Mouse (Mus musculus) granulocyte monocyte progenitor cell, adult 5-6 weeks (primary cell): ENCODE results near the gene Pex1. TPM values are rescaled to one million over a fixed set of nuclear protein-coding genes. Genes with fewer than 3 reads are reported as not detected.
"Not testable (repeated sequence)": the region's sequence is repeated elsewhere in the genome, so short reads cannot be mapped to it uniquely, and the experiment has no call there.

ENCODE experiments used
- ATAC-seq: replicated peaks from 2 replicates; pipeline ENCODE4 v1.8.0; 2016; ENCODE audit warnings: mild to moderate bottlenecking, moderate TSS enrichment, inconsistent platforms; ENCODE audit not compliant: poor library complexity, severe bottlenecking
- total RNA-seq, 2 experiments: library from RNA; stranded (forward) in 1 of 2; stranded (reverse) in 1 of 2; fragments of 200-712, 200-1000 nt in 1 of 2; fragments of >200 nt in 1 of 2; fragmentation: Nextera tagmentation in 1 of 2; gene quantifications; 2 replicates each; pipeline ENCODE4 v1.2.3; 2014 to 2017

Gene Pex1
- total RNA-seq (2014; fragmentation: Nextera tagmentation) (43.0 and 56.1 TPM in 2 replicates), total RNA-seq (2017) (10.4 and 20.7 TPM in 2 replicates)

- ATAC-seq, result peak; percentile 92
Observed at GRCm38 (mm10) chr5:3595693-3596398, at the start of gene Pex1. Gene Pex1 (plus strand): TSS chr5:3596066.

DNA sequence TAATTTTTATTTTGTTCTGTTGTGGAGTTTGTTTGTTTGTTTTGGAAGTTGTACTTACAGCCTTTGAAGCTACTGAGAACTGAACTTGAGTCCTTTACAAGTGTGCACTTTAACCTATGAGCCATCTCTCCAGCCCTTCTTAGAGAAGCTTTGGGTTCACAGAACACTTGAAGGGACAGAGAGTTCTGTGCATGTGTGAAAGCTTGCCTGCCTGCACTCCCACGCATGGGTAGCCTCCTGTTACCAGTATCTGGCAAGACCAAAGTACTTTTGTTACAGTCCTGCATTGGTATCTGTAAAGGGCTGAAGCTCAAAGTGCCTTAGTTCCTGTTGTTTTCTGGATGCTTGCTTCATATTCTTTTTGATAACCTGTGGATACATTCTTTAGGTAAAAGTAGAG, 49.6 kb upstream of the Pex1 start:
- ATAC-seq, result no peak

GRCm38 (mm10) chr5:3551481-3551880, 44.4 kb upstream of the Pex1 start:
- no peak for ATAC-seq

GRCm38 (mm10) chr5:3554198-3554597, 41.7 kb upstream of the Pex1 start:
- no peak for ATAC-seq

- ATAC-seq, result no peak
Observed at GRCm38 (mm10) chr5:3571266-3571665, 24.6 kb upstream of the Pex1 start, which contains the start of gene 1700109H08Rik. Gene 1700109H08Rik (plus strand): TSS chr5:3571566.

GRCm38 (mm10) chr5:3574825-3575224, 21.0 kb upstream of the Pex1 start:
- ATAC-seq, result no peak

GRCm38 (mm10) chr5:3577939-3578338, 17.9 kb upstream of the Pex1 start:
- ATAC-seq, result no peak

DNA sequence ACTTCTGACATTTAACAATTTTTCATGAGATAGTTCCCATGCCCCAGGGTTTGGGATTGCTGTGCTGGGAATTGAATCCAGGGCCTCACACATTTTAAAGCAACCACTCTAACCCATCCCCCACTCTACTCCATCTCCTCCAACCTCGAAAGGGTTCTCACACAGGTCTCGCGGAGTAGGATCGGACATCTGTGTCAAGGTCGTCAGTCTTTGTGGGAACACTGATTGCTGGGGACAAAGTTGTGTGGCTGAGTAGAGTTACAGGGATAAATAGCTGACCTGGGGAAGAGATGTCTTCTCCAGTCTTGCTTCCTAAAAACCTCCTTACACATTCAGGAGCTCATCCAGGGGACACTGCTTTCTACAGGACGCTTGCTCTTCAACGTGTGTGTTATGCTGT, 16.8 kb upstream of the Pex1 start:
- ATAC-seq, result no peak

- ATAC-seq, result peak; percentile 86
Observed at GRCm38 (mm10) chr5:3596399-3596766, 517 bp downstream of the Pex1 start, which contains the start of gene Rbm48. Gene Rbm48 (minus strand): TSS chr5:3596585.

DNA sequence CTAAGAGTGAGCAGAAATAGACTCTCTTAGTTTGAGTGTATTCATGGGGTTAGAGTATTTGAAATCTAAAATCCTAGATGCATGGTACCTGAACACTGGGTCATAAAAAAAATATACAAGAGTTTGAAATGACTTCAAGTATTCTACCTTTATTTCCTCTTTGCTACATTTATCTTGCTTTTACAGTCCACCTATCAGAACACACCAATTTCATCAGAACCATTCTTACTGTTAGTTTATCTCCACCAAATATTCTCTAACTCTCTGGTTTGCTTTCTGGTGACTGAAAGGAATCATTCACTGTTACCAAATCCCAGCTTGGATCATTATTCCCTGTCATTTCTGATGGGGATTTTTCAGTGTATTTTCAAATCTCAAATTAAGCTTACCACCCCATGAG, 1.3 kb downstream of the Pex1 start:
- no peak for ATAC-seq

DNA sequence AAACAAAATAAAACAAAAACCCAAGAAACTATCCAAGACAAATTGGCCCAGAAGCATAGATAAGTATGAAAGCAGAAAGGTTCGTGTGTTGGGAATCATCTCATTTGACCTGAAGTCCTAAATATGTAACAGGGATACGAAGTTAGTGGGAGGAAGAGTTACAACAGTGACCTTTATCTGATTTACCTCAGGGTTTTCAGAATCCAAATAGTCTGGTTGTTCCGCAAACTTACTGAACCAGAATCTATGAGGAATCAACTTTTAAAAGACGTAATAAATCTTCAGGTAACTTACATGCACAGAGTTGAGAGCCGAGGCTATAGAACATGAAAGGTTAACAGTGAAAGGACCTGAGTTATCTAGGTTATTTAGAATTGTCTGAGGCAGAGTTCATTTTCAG, 2.9 kb downstream of the Pex1 start:
- no peak for ATAC-seq

DNA sequence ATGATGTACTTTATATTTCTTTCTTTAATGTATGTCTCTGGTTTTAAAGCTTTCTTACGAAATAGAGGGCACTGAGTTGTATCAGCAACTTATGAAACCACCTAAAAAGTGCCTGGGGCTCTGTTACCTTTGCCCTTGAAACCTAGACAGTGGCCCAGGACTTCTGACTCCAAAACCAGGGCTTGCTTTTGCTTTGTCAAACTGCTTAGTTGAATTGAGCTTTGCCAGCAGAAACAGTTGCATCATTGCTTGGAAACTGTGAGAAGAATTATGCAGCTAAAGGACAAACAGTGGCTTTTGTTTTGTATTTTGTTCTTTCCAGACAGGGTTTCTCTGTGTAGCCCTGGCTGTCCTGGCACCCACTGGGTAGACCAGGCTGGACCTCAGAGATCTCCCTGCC, 4.4 kb downstream of the Pex1 start:
- no peak for ATAC-seq

- no peak for ATAC-seq
Observed at GRCm38 (mm10) chr5:3600790-3601189, 4.9 kb downstream of the Pex1 start.

DNA sequence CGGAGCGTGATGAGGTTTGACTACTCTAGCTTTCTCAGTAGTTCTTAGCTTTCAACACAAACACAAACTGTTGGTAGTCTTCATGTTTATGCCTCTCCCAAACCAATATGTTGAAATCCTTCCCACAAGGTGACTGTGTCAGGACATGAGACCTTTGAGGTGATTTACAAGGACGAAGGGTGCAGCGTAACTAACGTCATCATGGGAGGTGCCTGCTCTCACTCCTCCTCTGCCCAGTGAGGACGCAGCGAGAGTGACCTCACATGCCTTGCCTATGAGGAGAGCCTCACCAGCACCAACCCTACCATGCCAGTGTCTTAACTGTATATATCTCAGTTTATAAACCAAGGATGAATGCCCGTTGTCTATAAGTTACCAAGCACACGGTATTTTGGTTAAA, 11.2 kb downstream of the Pex1 start:
- no peak for ATAC-seq

DNA sequence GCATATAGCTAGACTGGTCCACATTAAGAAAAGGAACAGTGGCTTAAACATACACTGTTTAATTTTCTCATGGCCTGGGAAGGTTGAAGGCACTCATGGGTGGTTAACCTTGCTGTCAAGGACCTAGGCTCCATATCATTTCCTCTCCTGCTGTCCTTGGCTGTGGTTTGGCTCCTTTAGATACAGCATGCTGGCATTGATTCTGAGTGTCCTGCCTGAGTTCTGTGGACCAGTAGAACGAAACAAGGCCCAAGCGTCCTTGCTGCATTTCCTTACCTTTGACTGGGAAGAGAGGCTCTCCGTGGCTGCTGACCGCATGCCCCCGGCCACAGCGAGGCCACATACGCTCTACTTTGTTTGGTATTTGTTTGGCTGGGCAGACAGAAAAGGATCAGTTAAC, 13.4 kb downstream of the Pex1 start:
- no peak for ATAC-seq

GRCm38 (mm10) chr5:3611835-3612234, 16.0 kb downstream of the Pex1 start:
- not testable (repeated sequence) for ATAC-seq

GRCm38 (mm10) chr5:3620486-3620885, 24.6 kb downstream of the Pex1 start:
- ATAC-seq, result no peak

GRCm38 (mm10) chr5:3630055-3630454, 34.2 kb downstream of the Pex1 start:
- ATAC-seq, result no peak

DNA sequence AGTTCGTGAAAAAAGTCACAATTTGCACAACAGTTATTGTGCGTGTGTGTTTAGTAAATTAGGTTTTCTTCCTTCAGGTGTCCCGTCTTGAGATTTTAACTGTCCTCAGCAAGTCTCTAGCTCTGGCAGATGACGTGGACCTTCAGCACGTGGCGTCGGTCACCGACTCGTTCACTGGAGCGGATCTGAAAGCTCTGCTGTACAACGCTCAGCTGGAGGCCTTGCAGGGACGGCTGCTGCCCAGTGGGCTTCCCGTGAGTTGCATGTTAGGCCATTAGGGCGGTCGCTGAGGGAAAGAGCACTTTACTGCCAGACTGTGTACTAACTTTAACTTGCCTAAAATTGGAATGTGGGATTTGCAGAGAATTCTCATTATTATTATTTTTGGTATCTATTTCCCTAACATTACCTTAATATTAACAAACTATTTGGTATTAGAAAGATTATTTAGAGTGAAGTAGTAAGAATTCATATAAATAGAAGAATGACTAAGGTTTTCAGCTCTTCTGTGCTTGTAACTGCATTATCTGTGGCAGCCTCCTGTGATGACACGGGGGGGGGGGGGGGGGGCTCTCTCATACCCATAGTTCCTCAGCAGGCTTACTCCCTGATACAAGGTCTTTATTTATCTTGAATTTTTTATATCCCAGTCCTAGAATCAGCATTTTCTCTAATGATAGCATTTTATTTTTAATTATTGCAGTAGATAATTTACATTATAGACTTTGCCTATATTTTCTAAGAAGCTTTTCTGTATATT, 35.8 kb downstream of the Pex1 start:
- no peak for ATAC-seq

- ATAC-seq, result no peak
Observed at GRCm38 (mm10) chr5:3632285-3632684, 36.4 kb downstream of the Pex1 start.

- no peak for ATAC-seq
Observed at GRCm38 (mm10) chr5:3633315-3633714, 37.4 kb downstream of the Pex1 start.

- no peak for ATAC-seq
Observed at GRCm38 (mm10) chr5:3633951-3634350, 38.1 kb downstream of the Pex1 start.
